Mouse (Mus musculus): ENCODE results near the gene Serbp1. TPM values are rescaled to one million over a fixed set of nuclear protein-coding genes. Genes with fewer than 3 reads are reported as not detected.

Serbp1 gene
- polyA plus RNA-seq, 1 experiment from 2014 or later: 337 TPM

DNA sequence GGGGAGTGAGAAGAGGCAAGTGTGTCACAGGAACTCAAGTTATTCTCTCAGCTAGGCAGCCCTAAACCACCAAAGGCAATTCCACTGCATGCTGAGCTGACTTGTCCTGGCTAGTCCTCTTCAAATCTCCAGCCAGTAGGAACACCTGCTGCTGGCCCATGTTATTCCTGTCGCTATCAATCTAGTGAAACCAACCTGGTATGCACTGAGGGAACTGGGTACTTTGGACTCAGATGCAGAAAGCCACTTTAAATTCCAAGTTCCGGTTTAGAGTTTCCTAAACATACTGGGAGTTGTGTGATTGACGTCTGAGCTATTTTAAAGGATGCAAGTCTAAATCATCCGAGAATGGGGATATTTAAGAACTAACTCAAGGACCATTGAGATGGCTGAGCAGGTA lies 11.7 kb upstream of the Serbp1 start:
- DNase-seq (no peak), ATAC-seq (ENCODE audit: low FRiP score, low TSS enrichment) (no peak)
- Histone ChIP-seq H3K4me1 (ENCODE audit: control insufficient read depth, insufficient read depth, low read length) (peaks cover 4% of the 10 kb centered on the region; the same call in 1 of the 2 replicates), H3K27me3 (ENCODE audit: control insufficient read depth, insufficient read depth, low read length) (no peaks in the 10 kb centered on the region), H3K27ac (replicated peaks; ENCODE audit: low read depth, low read length) (no peak overlapping the region), H3K9me3 (ENCODE audit: control insufficient read depth, low read length) (no peaks in the 10 kb centered on the region), H3K4me2 (ENCODE audit: low read length) (no peak overlapping the region), H3K4me3 (replicated peaks; ENCODE audit: low read depth, low read length) (no peak overlapping the region), H3K36me3 (ENCODE audit: control insufficient read depth, insufficient read depth, low read length) (no peaks in the 10 kb centered on the region), H3K9ac (replicated peaks; ENCODE audit: low read length) (no peak overlapping the region)
- 74% methylated on average over 4 of the region's 4 CpGs for WGBS

DNA sequence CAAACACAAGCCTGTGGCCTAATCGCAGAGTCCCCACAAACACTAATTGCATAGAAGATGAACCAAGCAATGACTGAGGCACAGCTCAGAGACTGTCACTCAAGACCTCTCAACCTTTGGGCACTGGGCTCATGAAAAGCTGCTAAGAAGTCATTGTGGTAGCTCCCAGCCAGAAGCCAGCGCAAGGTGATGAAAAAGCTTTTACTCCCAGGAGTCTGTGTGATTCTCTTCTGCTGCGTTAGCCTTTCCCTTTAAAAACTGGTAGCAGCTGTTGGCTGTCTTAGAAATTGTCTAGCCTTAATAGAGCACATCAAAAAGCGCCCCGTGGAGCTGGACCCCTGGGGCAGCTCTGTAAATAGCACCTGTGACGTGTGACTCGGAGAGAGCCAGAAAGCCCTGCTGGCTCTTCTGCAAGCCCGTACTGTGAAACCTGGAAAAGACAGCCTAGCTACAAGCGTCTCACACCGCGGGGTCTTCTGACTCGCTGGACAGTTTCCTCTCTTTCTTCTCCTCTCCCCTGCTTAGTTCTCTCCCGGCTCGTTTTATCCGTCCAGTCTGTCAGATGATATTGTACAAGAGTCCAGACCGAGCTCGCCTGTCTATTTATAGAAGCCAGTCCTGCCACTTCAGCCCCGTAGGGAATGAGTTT lies 9.4 kb upstream of the Serbp1 start:
- H3K4me3 ChIP-seq (replicated peaks; ENCODE audit: low read depth, low read length): peak overlapping the region; percentile 17
- DNase-seq (peak; percentile 74), ATAC-seq (ENCODE audit: low FRiP score, low TSS enrichment) (peak; percentile 59; the same call in 1 of the 2 replicates)
- no peaks in the 10 kb centered on the region for H3K36me3 ChIP-seq (ENCODE audit: control insufficient read depth, insufficient read depth, low read length)
- 12% methylated on average over 18 of the region's 18 CpGs for WGBS
- no peak overlapping the region for H3K9ac ChIP-seq (replicated peaks; ENCODE audit: low read length)
- H3K4me2 ChIP-seq (ENCODE audit: low read length): peak overlapping the region; percentile 58
- no peak overlapping the region for H3K27ac ChIP-seq (replicated peaks; ENCODE audit: low read depth, low read length)
- H3K4me1 ChIP-seq (ENCODE audit: control insufficient read depth, insufficient read depth, low read length): peaks cover 4% of the 10 kb centered on the region; the same call in 1 of the 2 replicates
- H3K9me3 ChIP-seq (ENCODE audit: control insufficient read depth, low read length): no peaks in the 10 kb centered on the region
- no peaks in the 10 kb centered on the region for H3K27me3 ChIP-seq (ENCODE audit: control insufficient read depth, insufficient read depth, low read length)

DNA sequence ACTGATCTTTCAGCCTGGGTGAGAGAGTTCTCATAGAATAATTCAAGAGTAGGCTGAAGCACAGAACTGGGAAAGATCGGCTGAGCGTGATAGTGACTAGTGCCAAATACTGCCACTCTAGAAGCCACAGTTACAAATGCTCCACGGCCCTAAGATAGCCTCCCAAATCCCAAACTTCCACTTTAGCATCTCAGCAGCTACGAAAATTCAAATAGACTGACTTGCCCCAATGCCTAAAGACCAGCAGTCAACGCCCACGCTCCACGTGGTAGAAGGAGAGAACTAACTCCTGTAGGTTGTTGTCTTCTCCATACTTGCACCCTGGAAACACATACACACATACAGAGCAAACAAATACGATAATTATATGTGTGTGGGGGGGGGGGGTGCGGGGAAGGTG lies 8.5 kb upstream of the Serbp1 start:
- H3K27me3 ChIP-seq (ENCODE audit: control insufficient read depth, insufficient read depth, low read length): no peaks in the 10 kb centered on the region
- no peak overlapping the region for H3K9ac ChIP-seq (replicated peaks; ENCODE audit: low read length)
- peaks cover 4% of the 10 kb centered on the region; the same call in 1 of the 2 replicates for H3K4me1 ChIP-seq (ENCODE audit: control insufficient read depth, insufficient read depth, low read length)
- no peak overlapping the region for H3K4me2 ChIP-seq (ENCODE audit: low read length)
- no peak for DNase-seq
- no peaks in the 10 kb centered on the region for H3K36me3 ChIP-seq (ENCODE audit: control insufficient read depth, insufficient read depth, low read length)
- ATAC-seq (ENCODE audit: low FRiP score, low TSS enrichment): no peak
- WGBS: 52% methylated on average over 9 of the region's 9 CpGs
- H3K9me3 ChIP-seq (ENCODE audit: control insufficient read depth, low read length): no peaks in the 10 kb centered on the region
- H3K27ac ChIP-seq (replicated peaks; ENCODE audit: low read depth, low read length): no peak overlapping the region
- H3K4me3 ChIP-seq (replicated peaks; ENCODE audit: low read depth, low read length): no peak overlapping the region

GRCm38 (mm10) chr6:67229922-67230518 lies 8.0 kb upstream of the Serbp1 start:
- no peak overlapping the region for H3K27ac ChIP-seq (replicated peaks; ENCODE audit: low read depth, low read length)
- no peak overlapping the region for H3K9ac ChIP-seq (replicated peaks; ENCODE audit: low read length)
- H3K4me1 ChIP-seq (ENCODE audit: control insufficient read depth, insufficient read depth, low read length): peaks cover 4% of the 10 kb centered on the region; the same call in 1 of the 2 replicates
- H3K9me3 ChIP-seq (ENCODE audit: control insufficient read depth, low read length): no peaks in the 10 kb centered on the region
- H3K27me3 ChIP-seq (ENCODE audit: control insufficient read depth, insufficient read depth, low read length): no peaks in the 10 kb centered on the region
- no peak overlapping the region for H3K4me3 ChIP-seq (replicated peaks; ENCODE audit: low read depth, low read length)
- H3K4me2 ChIP-seq (ENCODE audit: low read length): no peak overlapping the region
- ATAC-seq (ENCODE audit: low FRiP score, low TSS enrichment) (no peak), DNase-seq (peak; percentile 24)
- WGBS: 14% methylated on average over 11 of the region's 11 CpGs
- no peaks in the 10 kb centered on the region for H3K36me3 ChIP-seq (ENCODE audit: control insufficient read depth, insufficient read depth, low read length)

DNA sequence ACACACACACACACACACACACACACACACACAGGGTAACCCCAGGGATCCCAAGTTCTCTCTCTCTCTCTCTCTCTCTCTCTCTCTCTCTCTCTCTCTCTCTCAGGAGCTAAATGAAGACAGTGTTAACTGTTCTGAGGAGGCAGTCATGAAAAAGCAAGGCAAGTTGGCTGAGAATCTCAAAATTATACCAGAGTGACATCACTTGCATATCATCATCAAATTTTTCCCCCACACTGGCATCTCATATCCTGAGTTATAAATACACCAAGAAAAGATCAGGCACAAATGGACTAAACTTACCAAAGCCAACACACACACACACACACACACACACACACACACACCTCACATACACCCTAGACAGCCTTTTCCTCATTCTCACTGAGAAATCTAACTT lies 7.0 kb upstream of the Serbp1 start:
- Histone ChIP-seq H3K36me3 (ENCODE audit: control insufficient read depth, insufficient read depth, low read length) (no peaks in the 10 kb centered on the region), H3K9ac (replicated peaks; ENCODE audit: low read length) (no peak overlapping the region), H3K27me3 (ENCODE audit: control insufficient read depth, insufficient read depth, low read length) (no peaks in the 10 kb centered on the region), H3K4me1 (ENCODE audit: control insufficient read depth, insufficient read depth, low read length) (peaks cover 4% of the 10 kb centered on the region; the same call in 1 of the 2 replicates), H3K9me3 (ENCODE audit: control insufficient read depth, low read length) (no peaks in the 10 kb centered on the region), H3K4me2 (ENCODE audit: low read length) (no peak overlapping the region), H3K27ac (replicated peaks; ENCODE audit: low read depth, low read length) (no peak overlapping the region), H3K4me3 (replicated peaks; ENCODE audit: low read depth, low read length) (no peak overlapping the region)
- ATAC-seq (ENCODE audit: low FRiP score, low TSS enrichment) (no peak), DNase-seq (no peak)

GRCm38 (mm10) chr6:67235649-67236048 lies 2.3 kb upstream of the Serbp1 start:
- no peak overlapping the region for H3K27ac ChIP-seq (replicated peaks; ENCODE audit: low read depth, low read length)
- H3K9me3 ChIP-seq (ENCODE audit: control insufficient read depth, low read length): no peaks in the 10 kb centered on the region
- no peak overlapping the region for H3K9ac ChIP-seq (replicated peaks; ENCODE audit: low read length)
- no peak for ATAC-seq (ENCODE audit: low FRiP score, low TSS enrichment)
- no peaks in the 10 kb centered on the region for H3K4me1 ChIP-seq (ENCODE audit: control insufficient read depth, insufficient read depth, low read length)
- no peaks in the 10 kb centered on the region for H3K36me3 ChIP-seq (ENCODE audit: control insufficient read depth, insufficient read depth, low read length)
- no peak overlapping the region for H3K4me3 ChIP-seq (replicated peaks; ENCODE audit: low read depth, low read length)
- no peak overlapping the region for H3K4me2 ChIP-seq (ENCODE audit: low read length)
- no peaks in the 10 kb centered on the region for H3K27me3 ChIP-seq (ENCODE audit: control insufficient read depth, insufficient read depth, low read length)
- DNase-seq: no peak
- WGBS: 88% methylated on average over 3 of the region's 3 CpGs

DNA sequence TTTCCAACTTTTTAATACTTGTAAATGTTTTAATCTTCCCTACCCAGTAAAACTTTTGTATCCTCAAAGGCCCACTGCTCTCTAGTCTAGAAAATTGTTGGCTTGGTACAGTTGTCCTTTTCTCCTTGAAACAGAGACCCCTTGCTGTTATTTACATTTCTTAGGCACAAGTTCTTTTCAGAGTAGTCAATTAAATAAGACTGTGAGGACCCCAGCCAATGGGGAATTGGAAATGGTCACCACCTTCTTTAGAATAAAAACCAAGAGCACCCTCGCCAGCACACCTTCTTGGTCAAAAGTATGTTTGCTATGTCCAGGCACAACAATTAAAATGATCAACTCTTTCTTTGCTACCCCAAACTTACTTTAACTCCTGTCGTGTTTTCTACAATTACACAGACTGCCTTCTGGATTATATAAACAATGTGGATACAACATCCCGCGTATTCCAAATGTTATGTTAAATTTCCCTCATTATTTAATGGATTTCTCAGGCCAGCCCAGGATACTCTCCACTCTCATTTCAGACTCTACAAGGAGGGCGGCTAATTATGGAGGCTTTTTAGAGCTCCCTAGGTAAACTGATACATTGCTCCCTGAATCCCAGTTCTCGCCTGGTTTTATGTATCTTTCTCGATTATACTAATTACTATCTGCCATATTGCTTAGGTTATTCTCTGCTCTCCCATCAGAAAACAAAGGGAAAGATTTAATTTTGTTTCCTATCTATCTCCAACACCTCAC lies 1.3 kb upstream of the Serbp1 start:
- Histone ChIP-seq H3K9me3 (ENCODE audit: control insufficient read depth, low read length) (no peaks in the 10 kb centered on the region), H3K36me3 (ENCODE audit: control insufficient read depth, insufficient read depth, low read length) (no peaks in the 10 kb centered on the region), H3K4me3 (replicated peaks; ENCODE audit: low read depth, low read length) (no peak overlapping the region), H3K27me3 (ENCODE audit: control insufficient read depth, insufficient read depth, low read length) (no peaks in the 10 kb centered on the region), H3K4me1 (ENCODE audit: control insufficient read depth, insufficient read depth, low read length) (no peaks in the 10 kb centered on the region), H3K27ac (replicated peaks; ENCODE audit: low read depth, low read length) (no peak overlapping the region), H3K9ac (replicated peaks; ENCODE audit: low read length) (no peak overlapping the region), H3K4me2 (ENCODE audit: low read length) (no peak overlapping the region)
- ATAC-seq (ENCODE audit: low FRiP score, low TSS enrichment) (no peak), DNase-seq (no peak)
- 91% methylated on average over 7 of the region's 7 CpGs for WGBS

DNA sequence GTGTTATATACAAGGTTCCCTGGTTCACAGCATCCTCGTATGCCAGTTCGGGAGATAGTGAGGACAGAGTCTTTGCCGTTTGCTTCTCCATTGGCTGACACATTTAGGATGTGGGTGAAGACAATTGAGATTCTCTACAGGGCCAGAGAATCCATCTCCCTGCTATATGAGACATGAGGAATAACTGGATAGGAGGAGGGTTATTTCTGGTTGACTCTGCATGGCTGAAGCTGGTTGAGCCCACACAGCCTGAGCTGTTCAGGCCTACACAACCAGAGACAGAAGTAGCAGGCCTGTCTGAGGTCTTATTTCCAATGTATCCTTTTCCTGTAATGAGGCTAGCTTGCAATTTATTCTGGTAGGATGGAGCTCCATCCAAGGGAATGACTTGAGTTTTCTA lies 3.3 kb downstream of the Serbp1 start:
- WGBS: 93% methylated on average over 3 of the region's 3 CpGs
- H3K4me1 ChIP-seq (ENCODE audit: control insufficient read depth, insufficient read depth, low read length): no peaks in the 10 kb centered on the region
- DNase-seq: no peak
- no peaks in the 10 kb centered on the region for H3K36me3 ChIP-seq (ENCODE audit: control insufficient read depth, insufficient read depth, low read length)
- no peaks in the 10 kb centered on the region for H3K9me3 ChIP-seq (ENCODE audit: control insufficient read depth, low read length)
- no peak overlapping the region for H3K4me2 ChIP-seq (ENCODE audit: low read length)
- ATAC-seq (ENCODE audit: low FRiP score, low TSS enrichment): no peak
- H3K27ac ChIP-seq (replicated peaks; ENCODE audit: low read depth, low read length): no peak overlapping the region
- H3K4me3 ChIP-seq (replicated peaks; ENCODE audit: low read depth, low read length): no peak overlapping the region
- H3K27me3 ChIP-seq (ENCODE audit: control insufficient read depth, insufficient read depth, low read length): no peaks in the 10 kb centered on the region
- no peak overlapping the region for H3K9ac ChIP-seq (replicated peaks; ENCODE audit: low read length)
